Mouse (Mus musculus) gonadal fat pad, adult 2 months (tissue): ENCODE results near the gene Cer1. TPM values are rescaled to one million over a fixed set of nuclear protein-coding genes. Genes with fewer than 3 reads are reported as not detected.

Source experiments
- polyA plus RNA-seq: library from polyadenylated mRNA; depleted of rRNA; stranded (reverse); fragments of >200 nt; gene quantifications from 2 replicates; pipeline ENCODE4 v1.2.3, GENCODE M21; 2012; rRNA removed

The Cer1 gene
- polyA plus RNA-seq, 1 experiment, result not detected

Other genes starting within 250 kb of the Cer1 start
- gene Nfib, start 179.4 kb downstream of the Cer1 start, polyA plus RNA-seq, result 26.3 and 43.5 TPM in 2 replicates
- gene Zdhhc21, start 25.2 kb downstream of the Cer1 start, polyA plus RNA-seq, result 7.8 and 8.3 TPM in 2 replicates
- 4.9 and 5.7 TPM in 2 replicates for gene Frem1, start 167.2 kb upstream of the Cer1 start, polyA plus RNA-seq